Mouse (Mus musculus): ENCODE results near the gene Asic1.
"Not testable (repeated sequence)": the region's sequence is repeated elsewhere in the genome, so short reads cannot be mapped to it uniquely, and the experiment has no call there.

Gene Asic1

GRCm38 (mm10) chr15:99664600-99665451 lies 5.3 kb upstream of the Asic1 start:
- no peak for DNase-seq

GRCm38 (mm10) chr15:99667544-99667943 lies 2.6 kb upstream of the Asic1 start:
- DNase-seq, result no peak

- peak; percentile 82 for DNase-seq
These were observed 1.3 kb upstream of the Asic1 start for GRCm38 (mm10) chr15:99668881-99669280.

GRCm38 (mm10) chr15:99669392-99669791 lies 776 bp upstream of the Asic1 start:
- no peak for DNase-seq

- no peak for DNase-seq
These were observed 949 bp downstream of the Asic1 start for GRCm38 (mm10) chr15:99670964-99671670.

- DNase-seq, result no peak
These were observed 1.6 kb downstream of the Asic1 start for GRCm38 (mm10) chr15:99671783-99672182.

- no peak for DNase-seq
These were observed 4.7 kb downstream of the Asic1 start for GRCm38 (mm10) chr15:99674866-99675265.

GRCm38 (mm10) chr15:99677089-99677488 lies 6.9 kb downstream of the Asic1 start:
- DNase-seq, result no peak

GRCm38 (mm10) chr15:99678063-99678800 lies 8.1 kb downstream of the Asic1 start:
- peak; percentile 52 for DNase-seq

- DNase-seq, result no peak
These were observed 8.8 kb downstream of the Asic1 start for GRCm38 (mm10) chr15:99679008-99679407.

GRCm38 (mm10) chr15:99682880-99683279 lies 12.7 kb downstream of the Asic1 start:
- DNase-seq, result peak; percentile 36

GRCm38 (mm10) chr15:99684156-99684555 lies 14.0 kb downstream of the Asic1 start:
- no peak for DNase-seq

- DNase-seq, result peak; percentile 47
These were observed 18.5 kb downstream of the Asic1 start for GRCm38 (mm10) chr15:99688712-99689111.

- no peak for DNase-seq
These were observed 20.8 kb downstream of the Asic1 start for GRCm38 (mm10) chr15:99690924-99691323.

- DNase-seq, result no peak
These were observed 21.8 kb downstream of the Asic1 start for GRCm38 (mm10) chr15:99691976-99692375.

GRCm38 (mm10) chr15:99697309-99697708 lies 27.1 kb downstream of the Asic1 start:
- no peak for DNase-seq

GRCm38 (mm10) chr15:99698533-99699085 lies 28.4 kb downstream of the Asic1 start:
- no peak for DNase-seq

- DNase-seq, result no peak
These were observed 29.5 kb downstream of the Asic1 start for GRCm38 (mm10) chr15:99699715-99700114.

- no peak for DNase-seq
These were observed 30.3 kb downstream of the Asic1 start for GRCm38 (mm10) chr15:99700219-99701106.

- DNase-seq, result not testable (repeated sequence)
These were observed 31.5 kb downstream of the Asic1 start for GRCm38 (mm10) chr15:99701640-99701998.

GRCm38 (mm10) chr15:99701999-99702900 lies 32.1 kb downstream of the Asic1 start, which contains the start of gene Smarcd1:
Gene Smarcd1, plus strand, starts transcription at chr15:99702129.
- DNase-seq, result peak; percentile 95

Measured in thymus, postnatal 14 days (tissue).